Mouse (Mus musculus): Measurements from ENCODE around the gene Stra6l. TPM values are rescaled to one million over a fixed set of nuclear protein-coding genes. Genes with fewer than 3 reads are reported as not detected.

Stra6l gene
- total RNA-seq (2021): under 1 TPM in 1 of 2 experiments, not detected in 1; 0.07 TPM
- long read RNA-seq, experiment 1: 0 reads
- long read RNA-seq, experiment 2, partial matches to known transcripts: 1 of 1 reads
- long read RNA-seq, experiment 2, other reads (novel, unspliced or antisense): 0 of 1 reads

- DNase-seq (ENCODE audit: low spot score in 2 of 2): no peak
These were observed at the start of gene Stra6l for GRCm38 (mm10) chr4:45848109-45848824. Gene Stra6l (plus strand): TSS chr4:45848664.

- DNase-seq (ENCODE audit: low spot score in 2 of 2): peak; percentile 60 to 70
These were observed 49.5 kb upstream of the Stra6l start, which contains the start of gene Aldh1b1 for GRCm38 (mm10) chr4:45798964-45799363. Gene Aldh1b1 (plus strand): TSS chr4:45799022.

- no peak for DNase-seq (ENCODE audit: low spot score in 2 of 2)
These were observed 48.4 kb upstream of the Stra6l start for GRCm38 (mm10) chr4:45799956-45800537.

GRCm38 (mm10) chr4:45802900-45803299, 45.6 kb upstream of the Stra6l start:
- DNase-seq (ENCODE audit: low spot score in 2 of 2): no peak

GRCm38 (mm10) chr4:45808034-45808433, 40.4 kb upstream of the Stra6l start:
- DNase-seq (ENCODE audit: low spot score in 2 of 2): no peak

DNA sequence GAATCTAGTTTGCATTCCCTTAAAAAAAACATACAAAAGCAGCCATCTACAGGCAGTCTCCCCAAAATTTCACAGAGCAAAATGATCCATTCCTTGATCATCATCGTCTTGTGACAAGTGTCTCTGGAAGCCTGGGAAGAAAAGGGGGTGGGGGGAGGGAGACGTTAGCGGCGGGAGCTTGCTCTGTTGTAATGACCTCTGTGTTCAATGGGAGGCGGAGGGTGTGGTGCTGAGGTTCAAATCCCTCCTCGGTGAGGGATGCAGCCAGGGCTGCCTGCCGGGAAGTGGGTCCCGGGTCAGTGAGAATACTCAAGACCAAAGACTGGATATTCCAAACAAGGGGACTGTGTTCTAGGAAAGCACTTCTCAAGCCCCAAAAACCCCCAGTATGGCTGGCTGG, 37.2 kb upstream of the Stra6l start:
- DNase-seq (ENCODE audit: low spot score in 2 of 2): no peak

- DNase-seq (ENCODE audit: low spot score in 2 of 2): peak; percentile 29 to 50
These were observed 32.9 kb upstream of the Stra6l start for GRCm38 (mm10) chr4:45815542-45815941.

GRCm38 (mm10) chr4:45818814-45819207, 29.7 kb upstream of the Stra6l start:
- DNase-seq (ENCODE audit: low spot score in 2 of 2): no peak

- peak; percentile 18 to 48 for DNase-seq (ENCODE audit: low spot score in 2 of 2)
These were observed 29.1 kb upstream of the Stra6l start for GRCm38 (mm10) chr4:45819208-45819931.

GRCm38 (mm10) chr4:45820074-45820830, 28.2 kb upstream of the Stra6l start:
- DNase-seq (ENCODE audit: low spot score in 2 of 2): peak; percentile 63 to 67

- no peak for DNase-seq (ENCODE audit: low spot score in 2 of 2)
These were observed 26.5 kb upstream of the Stra6l start for GRCm38 (mm10) chr4:45821995-45822394.

DNA sequence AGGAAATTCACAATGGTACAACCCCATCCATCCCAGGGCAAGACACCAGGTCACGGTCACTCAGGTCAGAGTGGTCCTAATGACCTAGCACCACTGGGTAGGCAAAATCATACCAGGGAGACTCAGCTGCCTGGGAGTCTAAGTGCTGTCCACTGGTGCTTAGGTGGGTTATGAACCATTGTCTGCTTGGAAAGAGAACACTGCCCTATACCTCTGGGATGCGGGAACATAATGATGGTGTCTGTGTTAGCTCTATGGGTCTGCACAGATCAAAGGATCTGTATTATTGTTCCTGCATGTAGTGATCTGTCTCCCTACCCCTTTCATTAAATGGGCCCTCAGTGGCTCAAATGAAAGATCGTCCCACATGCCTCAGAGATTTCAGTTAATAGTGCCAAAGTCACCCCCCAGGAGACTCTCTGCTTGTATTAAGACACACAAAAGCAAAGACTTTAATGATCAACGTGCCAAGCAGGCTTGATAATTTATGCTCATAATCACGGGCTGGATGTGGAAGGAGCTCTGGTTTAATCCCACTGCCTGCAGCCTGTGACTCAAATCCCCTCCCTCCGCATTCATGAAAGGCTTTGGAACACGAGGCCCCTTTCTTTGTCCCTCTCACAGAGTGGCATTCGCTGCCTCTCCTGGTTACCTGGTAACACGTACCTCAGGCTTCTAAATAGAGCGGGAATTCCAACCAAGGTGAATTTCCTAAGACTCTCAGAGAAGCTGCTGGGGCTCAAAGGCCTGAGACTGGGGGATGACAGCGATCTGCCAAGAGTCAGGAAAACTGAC, 25.5 kb upstream of the Stra6l start:
- no peak for DNase-seq (ENCODE audit: low spot score in 2 of 2)

- no peak for DNase-seq (ENCODE audit: low spot score in 2 of 2)
These were observed 24.3 kb upstream of the Stra6l start for GRCm38 (mm10) chr4:45824049-45824760.

- DNase-seq (ENCODE audit: low spot score in 2 of 2): no peak
These were observed 23.5 kb upstream of the Stra6l start for GRCm38 (mm10) chr4:45824761-45825556.

GRCm38 (mm10) chr4:45826275-45827040, 22.0 kb upstream of the Stra6l start, which contains the start of gene Igfbpl1:
Gene Igfbpl1 (minus strand): TSS chr4:45826923.
- DNase-seq (ENCODE audit: low spot score in 2 of 2): no peak

- no peak for DNase-seq (ENCODE audit: low spot score in 2 of 2)
These were observed 18.3 kb upstream of the Stra6l start for GRCm38 (mm10) chr4:45829907-45830759.

DNA sequence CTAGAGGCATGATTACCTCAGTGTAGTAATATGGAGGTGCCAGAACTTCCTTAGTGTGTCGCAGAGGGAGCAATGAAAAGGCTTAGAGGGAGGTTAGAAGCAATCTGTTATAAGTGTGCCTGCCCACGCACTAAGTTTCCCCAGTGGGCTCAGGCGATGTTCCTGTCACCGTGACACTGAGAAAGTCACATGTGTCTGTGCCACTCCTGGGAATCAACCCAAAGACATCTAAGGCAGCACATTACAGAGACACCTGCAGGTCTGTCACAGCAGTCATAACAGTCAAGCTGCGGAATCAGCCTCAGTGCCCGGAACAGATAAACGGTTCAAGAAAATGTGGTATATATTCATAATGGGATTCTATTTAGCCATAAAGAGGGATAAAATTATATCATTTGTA, 16.5 kb upstream of the Stra6l start:
- peak in 1 of 2 experiments; percentile 31 for DNase-seq (ENCODE audit: low spot score in 2 of 2)

Data from left cerebral cortex, adult 18-20 months (tissue).